12 mouse cellular contexts compared by ENCODE assay signal in the genomic region with DNA sequence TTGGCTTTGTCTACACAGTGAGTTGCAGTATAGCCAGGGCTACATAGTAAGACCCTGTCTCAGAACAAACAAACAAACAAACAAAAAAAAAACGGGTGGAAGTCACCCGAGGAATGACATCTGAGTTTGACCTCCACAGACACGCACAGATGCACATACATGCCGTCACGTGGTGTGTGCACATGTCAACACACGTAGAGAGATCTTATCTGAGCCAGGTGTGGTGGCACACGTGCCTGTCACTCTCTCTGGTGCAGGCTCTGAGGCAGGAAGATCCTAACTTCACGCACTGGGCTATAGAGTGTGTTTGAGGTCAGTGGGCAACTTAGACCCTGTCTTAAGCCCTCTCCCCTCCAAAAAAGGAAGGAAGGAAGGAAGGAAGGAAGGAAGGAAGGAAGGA. TPM values are rescaled to one million over a fixed set of nuclear protein-coding genes. Genes with fewer than 3 reads are reported as not detected.
DNase-seq lines count a peak whose midpoint lies in the region; ATAC-seq and TF ChIP-seq lines count a peak whose summit lies in the region.
"Had no signal": no experiment of that assay in that cellular context is flagged by ENCODE, and none has a peak within 500 bp of the region (broad histone marks: within the 10 kb centered on the region; RNA-seq: fewer than 3 reads in every experiment).

No protein-coding gene starts in this region.

- TF ChIP-seq CTCF in small intestine, adult 2 months (IDR thresholded peaks at IDR 0.05; ENCODE audit: extremely low read depth, insufficient read length, insufficient replicate concordance, low read depth, low read length): no peak

- TF ChIP-seq POLR2A in small intestine, adult 2 months (IDR thresholded peaks at IDR 0.05; ENCODE audit: low read depth, low read length): no peak

- ATAC-seq in CD4-positive, CD25-positive, alpha-beta regulatory T cell, adult 4 months: peak; percentile 63
- ATAC-seq in kidney, embryonic 16.5 days (ENCODE audit: low FRiP score, low TSS enrichment): no peak

- no peaks in the 10 kb centered on the region for H3K27me3 ChIP-seq in kidney, embryonic 16.5 days (ENCODE audit: insufficient read depth, low read length)
- H3K27me3 ChIP-seq in small intestine, adult 2 months (ENCODE audit: control insufficient read depth, insufficient read depth, low read length): no peaks in the 10 kb centered on the region
- H3K27me3 ChIP-seq: neural tube, embryonic 12.5 days had no signal

- peak overlapping the region; percentile 34 for H3K4me3 ChIP-seq in kidney, embryonic 16.5 days (ENCODE audit: low read length)
- peak overlapping the region; percentile 78 for H3K4me3 ChIP-seq in small intestine, adult 2 months (ENCODE audit: low read depth, low read length)
- H3K4me3 ChIP-seq: midbrain, embryonic 10.5 days; neural tube, embryonic 12.5 days had no signal

- peak overlapping the region; percentile 33 for H3K4me2 ChIP-seq in kidney, embryonic 16.5 days (replicated peaks; ENCODE audit: low read depth, low read length)
- H3K4me2 ChIP-seq: neural tube, embryonic 12.5 days had no signal

- no peaks in the 10 kb centered on the region for H3K9me3 ChIP-seq in kidney, embryonic 16.5 days (ENCODE audit: low read length)
- H3K9me3 ChIP-seq: G1E; midbrain, embryonic 10.5 days; neural tube, embryonic 12.5 days had no signal

- H3K27ac ChIP-seq in kidney, embryonic 16.5 days (ENCODE audit: low read length): peak overlapping the region; percentile 83
- peak overlapping the region; percentile 76; the same call in 1 of the 2 replicates for H3K27ac ChIP-seq in small intestine, adult 2 months (ENCODE audit: insufficient read depth, low read depth, low read length)
- H3K27ac ChIP-seq: midbrain, embryonic 10.5 days; neural tube, embryonic 12.5 days had no signal

- H3K36me3 ChIP-seq in kidney, embryonic 16.5 days (ENCODE audit: insufficient read depth, low read length): peaks cover 17% of the 10 kb centered on the region; the same call in 1 of the 2 replicates
- peaks cover 20% of the 10 kb centered on the region for H3K36me3 ChIP-seq in small intestine, adult 2 months (ENCODE audit: control insufficient read depth, insufficient read depth, low read length)

- H3K9ac ChIP-seq in kidney, embryonic 16.5 days (replicated peaks; ENCODE audit: low read length): no peak overlapping the region
- H3K9ac ChIP-seq: neural tube, embryonic 12.5 days had no signal

- peaks cover 46% of the 10 kb centered on the region for H3K4me1 ChIP-seq in kidney, embryonic 16.5 days (ENCODE audit: insufficient read depth, low read length)
- peaks cover 22% of the 10 kb centered on the region for H3K4me1 ChIP-seq in small intestine, adult 2 months (ENCODE audit: control insufficient read depth, insufficient read depth, insufficient read length, low read length)

- DNase-seq in CD4-positive helper T cell, adult 2 months (ENCODE audit: low read depth, low spot score): peak; percentile 69
- DNase-seq in lung, adult 18-20 months: no peak
- DNase-seq in B cell, adult 2 months: no peak
- no peak for DNase-seq in lung, postnatal 25 days (ENCODE audit: low spot score)
- DNase-seq: cerebellum, postnatal 10 days; heart, adult 18-20 months had no signal

- 51% methylated on average over 8 of the region's 8 CpGs for WGBS in kidney, embryonic 16.5 days
- WGBS in small intestine, adult 2 months: 26% methylated on average over 8 of the region's 8 CpGs

RNA-seq across cellular contexts. Expression of gene Bcat2, which starts 4.0 kb away (rescaled TPM):
- 10 to 100 TPM; 46.4 to 77.9 TPM for polyA plus RNA-seq in CD4-positive, CD25-positive, alpha-beta regulatory T cell, adult 4 months (2017; shearing (Covaris generic))
- polyA plus RNA-seq in kidney, embryonic 16.5 days (2015; fragmentation: Nextera tagmentation; extraction: Ambion mirVana): 87.9 and 93.2 TPM in 2 replicates
- 26.3 and 41.8 TPM in 2 replicates for polyA plus RNA-seq in small intestine, adult 2 months (2012; rRNA removed)

RNA-seq across cellular contexts. Expression of gene Hsd17b14, which starts 19.3 kb away (rescaled TPM):
- polyA plus RNA-seq in CD4-positive, CD25-positive, alpha-beta regulatory T cell, adult 4 months (2017; shearing (Covaris generic)): under 1 TPM; 0.77 to 0.81 TPM
- polyA plus RNA-seq in kidney, embryonic 16.5 days (2015; fragmentation: Nextera tagmentation; extraction: Ambion mirVana): 13.5 and 15.5 TPM in 2 replicates
- polyA plus RNA-seq in small intestine, adult 2 months (2012; rRNA removed): 0.20 and 0.25 TPM in 2 replicates

RNA-seq across cellular contexts. Expression of gene Fgf21, which starts 41.3 kb away (rescaled TPM):
- polyA plus RNA-seq in CD4-positive, CD25-positive, alpha-beta regulatory T cell, adult 4 months (2017; shearing (Covaris generic)): not detected
- polyA plus RNA-seq in kidney, embryonic 16.5 days (2015; fragmentation: Nextera tagmentation; extraction: Ambion mirVana): not detected in 2 replicates
- 0.29 and 4.2 TPM in 2 replicates for polyA plus RNA-seq in small intestine, adult 2 months (2012; rRNA removed)
- polyA plus RNA-seq: G1E; midbrain, embryonic 10.5 days; neural tube, embryonic 12.5 days had no signal

RNA-seq across cellular contexts. Expression of gene Fut1, which starts 43.1 kb away (rescaled TPM):
- polyA plus RNA-seq in CD4-positive, CD25-positive, alpha-beta regulatory T cell, adult 4 months (2017; shearing (Covaris generic)): not detected
- 0.27 and 0.32 TPM in 2 replicates for polyA plus RNA-seq in kidney, embryonic 16.5 days (2015; fragmentation: Nextera tagmentation; extraction: Ambion mirVana)
- 1.7 and 2.5 TPM in 2 replicates for polyA plus RNA-seq in small intestine, adult 2 months (2012; rRNA removed)
- polyA plus RNA-seq: G1E; midbrain, embryonic 10.5 days; neural tube, embryonic 12.5 days had no signal

RNA-seq across cellular contexts. Expression of gene Izumo1, which starts 47.7 kb away (rescaled TPM):
- not detected for polyA plus RNA-seq in CD4-positive, CD25-positive, alpha-beta regulatory T cell, adult 4 months (2017; shearing (Covaris generic))
- polyA plus RNA-seq in kidney, embryonic 16.5 days (2015; fragmentation: Nextera tagmentation; extraction: Ambion mirVana): 0.13 and 0.14 TPM in 2 replicates
- 0.24 and 0.25 TPM in 2 replicates for polyA plus RNA-seq in small intestine, adult 2 months (2012; rRNA removed)
- polyA plus RNA-seq: neural tube, embryonic 12.5 days had no signal
